Mouse (Mus musculus) naive thymus-derived CD4-positive, alpha-beta T cell, adult 2 months (primary cell): Measurements from ENCODE around the gene Acta2.

Source experiments
- DNase-seq: peaks from one replicate; pipeline ENCODE4 v3.0.0-alpha.2; 2011; ENCODE audit warnings: low read depth

Acta2 gene

GRCm38 (mm10) chr19:34192008-34192963, 63.1 kb downstream of the Acta2 start, which contains the start of gene Stambpl1:
Stambpl1 (plus strand) TSS chr19:34192229.
- DNase-seq, result peak; percentile 86

DNA sequence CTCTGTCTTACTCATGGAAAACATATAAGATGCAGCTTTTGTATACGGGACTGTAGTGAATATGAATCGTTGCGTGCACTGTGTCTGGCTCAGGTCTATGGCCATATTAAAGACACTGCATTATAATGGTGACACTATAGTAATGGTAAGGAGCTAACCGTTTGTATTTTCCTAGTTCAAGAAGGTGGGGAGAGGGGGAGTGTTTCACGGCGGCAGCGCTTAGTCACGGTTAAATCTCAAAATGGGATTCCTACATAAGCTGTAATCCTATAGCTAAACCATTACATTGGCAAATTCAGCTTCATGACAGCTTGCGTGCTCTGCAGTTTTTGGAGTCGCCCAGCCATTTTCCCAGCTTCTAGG, 63.8 kb downstream of the Acta2 start:
- no peak for DNase-seq
